Mouse (Mus musculus): ENCODE measurements around the gene Nfasc. TPM values are rescaled to one million over a fixed set of nuclear protein-coding genes. Genes with fewer than 3 reads are reported as not detected.

The Nfasc gene
- total RNA-seq, 2 experiments from 2014 or later = 0.43 to 0.46 TPM

DNA sequence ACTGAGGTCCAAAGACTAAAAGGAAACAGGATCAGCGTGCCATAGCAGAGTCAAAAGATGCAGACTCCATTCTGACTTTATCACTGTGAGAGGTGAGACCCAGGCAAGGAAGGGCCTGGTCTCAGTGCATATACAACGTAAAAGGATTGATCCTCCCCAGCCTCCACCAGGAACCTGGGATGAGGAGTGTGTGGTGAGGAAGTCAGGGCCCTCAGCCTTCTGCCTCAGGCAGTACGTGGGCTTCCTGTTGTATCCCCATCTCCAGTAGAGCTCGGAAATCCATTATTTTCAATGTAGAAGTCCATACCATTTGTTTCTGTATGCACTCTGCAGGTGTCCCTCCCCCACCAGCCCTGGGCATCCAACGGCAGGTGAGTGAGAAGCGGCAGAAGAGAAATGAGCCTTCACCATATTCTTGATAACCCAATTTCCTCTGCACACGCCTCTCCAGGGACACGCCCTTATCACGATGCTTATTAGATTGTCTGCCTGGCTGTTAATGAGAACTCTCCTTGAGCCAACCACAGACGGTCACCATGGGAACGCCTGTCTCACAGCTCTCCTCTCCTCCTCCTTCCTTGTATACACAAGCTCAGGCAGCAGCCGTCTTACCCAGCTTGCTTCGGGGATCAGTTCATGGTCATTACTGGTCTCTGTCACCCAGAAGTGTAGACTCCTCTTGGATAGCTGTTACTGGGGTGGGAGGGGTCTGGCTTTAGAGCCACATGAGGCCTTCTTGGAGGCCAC is 100.4 kb downstream of the Nfasc start:
- DNase-seq = no peak

DNA sequence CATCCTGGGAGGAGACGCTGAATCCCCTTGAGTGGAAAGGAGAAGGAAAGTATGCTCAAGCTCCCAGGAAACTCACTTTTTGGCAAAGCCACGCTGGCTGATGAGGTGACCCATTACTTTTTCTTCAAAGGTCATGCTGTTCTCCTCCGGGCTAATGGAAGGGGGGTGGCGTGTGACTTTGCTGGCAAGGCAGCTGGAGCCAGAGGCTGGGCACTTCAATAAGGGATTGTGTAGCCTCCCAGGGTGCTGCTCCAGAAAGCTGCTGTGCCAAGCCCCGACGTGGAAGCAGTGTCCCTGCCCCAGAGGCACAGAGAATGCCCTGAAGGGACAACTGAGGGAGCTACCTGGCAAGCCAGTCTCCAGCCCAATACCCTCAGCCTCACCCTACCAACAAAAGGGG is 101.3 kb downstream of the Nfasc start:
- DNase-seq = no peak

DNA sequence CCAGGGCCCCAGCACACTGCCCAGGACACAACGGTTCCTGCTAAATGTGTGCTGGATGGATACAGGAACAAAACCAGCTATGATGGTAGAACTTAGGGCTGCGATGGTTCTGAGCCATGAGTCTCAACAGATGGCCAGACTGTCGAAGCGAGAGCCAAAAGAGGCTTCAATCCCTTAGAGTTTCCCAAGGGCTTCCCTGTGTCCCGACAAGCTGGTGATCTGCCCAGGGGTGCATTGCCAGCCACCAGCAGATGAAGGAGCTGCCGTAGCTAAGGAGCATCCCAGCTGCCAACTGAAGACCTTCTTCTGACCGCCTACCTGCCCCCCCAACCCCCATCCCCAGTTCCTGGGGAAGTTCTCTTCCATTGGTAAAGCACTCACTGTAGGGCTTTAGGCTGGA is 104.3 kb downstream of the Nfasc start:
- no peak for DNase-seq

DNA sequence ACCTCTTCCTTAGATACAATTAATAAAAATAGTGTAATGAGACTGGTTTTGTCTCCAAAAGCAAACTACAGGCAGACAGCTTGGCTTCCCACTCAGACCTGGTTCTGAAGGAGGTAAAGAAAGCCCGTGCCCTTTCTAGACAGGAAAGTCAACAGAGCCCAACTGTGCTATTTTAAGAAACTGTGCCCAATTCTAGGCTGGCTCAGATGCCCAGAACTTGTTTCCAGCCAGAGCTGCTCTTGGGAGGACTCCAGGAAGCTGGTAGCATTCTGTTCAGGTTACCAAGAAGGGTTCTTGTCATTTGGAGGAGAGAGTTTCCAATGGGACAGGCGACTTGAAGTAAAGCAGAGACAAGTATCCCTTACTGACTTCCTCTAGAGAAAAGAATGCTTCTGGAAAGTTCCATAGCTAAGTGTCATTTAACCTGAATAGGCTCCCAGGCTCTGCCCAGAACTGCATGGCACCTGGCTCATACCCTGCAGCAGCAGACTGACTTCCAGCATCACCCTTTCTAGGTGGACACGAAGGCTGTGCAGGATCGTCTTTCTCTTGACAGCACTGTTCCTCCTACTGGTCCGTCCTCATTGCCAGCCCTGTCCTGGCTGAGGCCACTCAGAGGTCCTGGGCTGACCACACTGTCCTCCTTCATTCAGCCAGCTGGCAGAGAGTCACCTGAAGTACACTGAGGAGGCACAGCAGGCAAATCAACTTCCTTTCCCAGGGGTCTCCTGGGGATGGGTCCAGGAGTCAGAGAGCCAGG is 111.8 kb downstream of the Nfasc start:
- peak; percentile 68 for DNase-seq

DNA sequence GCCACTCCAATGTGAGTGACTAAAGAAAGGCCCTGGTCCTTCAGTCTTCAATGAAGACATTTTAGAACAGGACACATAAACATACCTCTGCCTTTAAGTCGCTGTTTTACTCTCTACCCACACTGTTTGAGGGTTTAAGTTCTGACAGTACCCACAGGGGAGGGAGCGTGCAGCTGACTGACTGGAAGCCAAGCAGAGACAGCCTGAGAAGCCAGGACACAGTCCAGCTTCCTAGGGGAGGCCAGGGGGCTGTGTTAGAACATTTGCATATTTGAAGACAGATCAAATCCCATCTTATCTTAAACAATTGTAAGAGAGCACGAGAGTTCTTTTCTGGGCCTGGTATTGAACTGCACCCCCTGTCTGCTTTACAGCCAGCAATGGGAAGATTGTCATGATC is 113.0 kb downstream of the Nfasc start:
- DNase-seq = no peak

DNA sequence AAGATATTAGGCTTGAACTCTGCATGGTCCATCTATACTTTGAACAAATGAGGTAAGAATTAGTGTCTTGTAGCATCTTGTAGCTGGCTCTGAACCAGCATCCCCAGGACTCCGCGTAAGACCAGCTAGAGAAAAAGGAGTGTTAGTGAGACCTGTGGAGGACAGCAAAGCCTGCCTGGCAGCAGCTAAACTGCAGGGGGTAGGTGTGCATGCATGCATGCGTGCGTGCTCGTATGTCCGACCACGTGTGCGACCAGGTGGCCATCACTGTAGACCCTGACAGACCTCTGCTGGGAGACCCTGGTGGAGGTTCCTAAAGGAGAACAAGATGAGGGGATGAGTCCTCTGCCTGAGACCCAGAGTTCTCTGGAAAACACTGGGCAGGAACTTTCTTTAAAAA is 113.4 kb downstream of the Nfasc start:
- no peak for DNase-seq

DNA sequence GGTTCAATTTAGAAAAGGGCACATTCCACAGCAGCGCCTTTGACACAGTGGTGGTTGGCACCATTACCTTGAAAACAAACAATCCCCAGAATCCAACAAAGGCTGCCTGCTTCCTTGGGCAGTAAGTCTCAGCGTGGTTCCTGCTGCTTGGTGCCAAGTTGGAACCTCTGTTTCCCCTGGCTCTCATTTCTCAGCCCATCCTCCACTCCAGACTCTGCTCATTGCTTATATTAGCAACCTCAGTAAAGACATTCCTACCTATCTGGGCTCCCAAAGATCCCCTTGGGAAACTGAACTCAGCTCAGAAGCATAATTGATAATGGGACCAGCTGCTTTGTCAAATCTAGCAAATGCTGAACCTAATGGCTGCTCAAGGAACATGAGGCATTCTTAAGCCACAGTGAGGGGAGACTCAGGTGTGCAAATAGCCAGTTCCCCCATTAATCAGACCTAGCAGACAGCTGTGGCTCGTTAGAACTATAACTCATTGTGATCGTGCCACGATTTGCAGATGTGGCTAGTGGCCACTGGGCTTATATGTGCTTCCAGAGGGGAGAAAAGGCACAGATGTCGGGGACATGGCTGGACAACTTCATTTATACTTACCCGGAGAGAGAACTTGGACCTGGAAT is 115.4 kb downstream of the Nfasc start:
- no peak for DNase-seq

DNA sequence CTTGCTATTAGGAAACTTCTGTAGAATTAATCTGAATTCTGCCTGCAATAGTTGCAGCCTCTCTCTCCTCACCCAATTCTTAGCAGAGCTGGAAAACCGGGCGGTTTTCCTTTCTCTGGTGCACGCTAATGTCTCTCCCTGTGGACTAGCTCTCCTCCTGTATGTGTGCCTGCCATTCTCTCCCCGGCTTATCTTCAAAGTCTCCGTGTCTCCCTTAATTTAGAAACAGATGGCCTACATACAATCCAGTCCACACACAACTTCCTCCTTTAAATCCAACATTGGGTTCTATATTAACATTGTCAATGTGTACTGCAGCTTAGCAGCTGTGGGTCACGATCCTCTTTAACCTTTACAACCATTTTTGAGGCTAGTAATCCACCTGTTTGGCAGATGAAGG is 116.6 kb downstream of the Nfasc start:
- DNase-seq = no peak

DNA sequence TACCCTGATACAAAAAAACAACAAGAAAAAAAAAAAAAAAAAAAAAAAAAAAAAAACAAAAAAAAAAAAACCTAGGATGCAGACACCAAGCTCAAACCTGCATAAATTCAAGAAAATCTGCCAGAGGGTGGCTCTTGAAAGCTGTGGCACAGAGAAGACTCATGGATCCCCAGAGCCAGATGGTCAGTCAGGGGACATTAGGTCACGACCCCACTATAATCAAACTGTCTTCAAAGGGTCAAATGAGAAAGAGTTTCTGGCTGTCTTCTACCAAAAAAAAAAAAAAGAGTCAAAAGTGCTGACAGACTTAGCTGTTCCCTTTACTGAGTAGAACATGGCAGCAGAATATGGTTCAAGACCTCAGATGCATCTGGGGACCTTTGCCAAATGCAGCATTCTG is 117.1 kb downstream of the Nfasc start:
- no peak for DNase-seq

DNA sequence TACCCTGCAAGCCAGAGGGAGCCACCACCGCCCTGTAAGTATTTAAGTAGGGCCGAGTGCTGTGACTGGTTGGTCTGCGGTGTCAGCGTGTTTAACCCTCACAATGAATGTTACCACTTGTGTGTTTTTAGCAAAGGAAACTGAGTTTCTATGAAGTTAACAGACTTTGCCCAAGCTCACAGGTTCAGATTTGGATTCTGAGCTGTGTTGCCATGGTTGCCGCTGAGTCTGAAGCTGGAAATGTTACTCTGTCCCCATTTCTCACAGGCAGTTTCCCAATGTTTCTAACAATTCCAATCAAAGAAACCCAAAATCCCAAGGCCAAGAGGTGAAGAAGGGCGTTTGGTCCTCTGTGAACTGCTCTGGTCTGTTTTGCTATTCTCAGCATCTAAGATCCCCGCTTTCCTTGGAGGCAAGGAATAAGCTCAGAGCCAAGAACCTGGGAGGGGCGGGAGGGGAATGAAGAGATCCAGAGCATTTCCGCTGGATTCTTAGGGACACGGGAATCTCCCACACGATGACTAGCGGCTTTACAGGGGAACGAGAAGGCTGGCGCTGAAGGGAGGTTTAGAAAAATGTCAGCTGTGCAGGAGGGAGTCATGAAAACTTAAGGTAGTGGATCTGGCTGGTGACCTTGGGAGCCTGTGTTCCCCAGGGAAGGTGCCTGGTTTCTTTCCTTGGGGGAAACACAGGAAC is 117.8 kb downstream of the Nfasc start:
- DNase-seq = no peak

DNA sequence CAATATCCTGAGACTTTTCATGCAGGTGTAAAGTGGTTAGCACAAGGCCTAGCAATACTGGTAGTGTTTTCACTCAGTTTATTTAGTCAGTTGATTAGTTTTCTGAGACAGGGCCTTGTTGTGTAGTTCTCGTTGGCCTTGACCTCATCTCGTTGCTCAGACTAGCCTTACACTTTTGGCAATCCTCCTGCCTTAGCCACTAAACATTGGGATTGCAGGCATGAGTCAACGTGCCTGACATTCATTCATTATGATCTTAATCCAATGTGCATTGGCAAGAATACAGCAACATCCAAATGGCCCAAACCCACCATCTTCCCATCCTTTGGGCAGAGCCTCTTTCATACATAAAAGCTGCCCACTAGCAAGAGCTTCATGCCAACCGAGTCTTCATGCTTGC is 129.5 kb downstream of the Nfasc start:
- no peak for DNase-seq

DNA sequence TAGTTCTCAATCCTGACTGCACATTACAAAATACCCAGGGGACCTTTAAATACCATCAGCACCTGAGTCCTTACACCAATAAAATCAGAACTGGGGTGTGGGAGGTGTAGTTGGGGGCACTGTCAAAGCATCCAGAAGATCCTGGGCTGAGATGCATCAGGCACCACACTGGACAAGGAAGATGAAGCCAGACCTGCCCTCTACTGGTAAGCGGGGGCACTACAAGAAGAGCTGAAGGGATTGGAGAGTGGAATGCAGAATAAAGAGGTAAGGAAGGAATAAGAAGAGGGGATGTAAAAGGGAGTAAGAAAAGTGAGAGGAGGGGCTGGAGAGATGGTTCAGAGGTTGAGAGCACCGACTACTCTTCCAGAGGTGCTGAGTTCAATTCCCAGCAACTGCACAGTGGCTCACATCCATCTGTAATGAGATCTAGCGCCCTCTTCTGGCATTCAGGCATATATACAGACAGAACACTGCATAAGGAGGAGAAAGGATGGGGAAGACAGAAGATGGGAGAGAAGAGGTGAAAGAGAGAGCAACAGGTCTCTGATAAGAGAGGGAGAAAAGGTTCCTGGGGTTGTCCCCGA is 132.5 kb downstream of the Nfasc start:
- no peak for DNase-seq

DNA sequence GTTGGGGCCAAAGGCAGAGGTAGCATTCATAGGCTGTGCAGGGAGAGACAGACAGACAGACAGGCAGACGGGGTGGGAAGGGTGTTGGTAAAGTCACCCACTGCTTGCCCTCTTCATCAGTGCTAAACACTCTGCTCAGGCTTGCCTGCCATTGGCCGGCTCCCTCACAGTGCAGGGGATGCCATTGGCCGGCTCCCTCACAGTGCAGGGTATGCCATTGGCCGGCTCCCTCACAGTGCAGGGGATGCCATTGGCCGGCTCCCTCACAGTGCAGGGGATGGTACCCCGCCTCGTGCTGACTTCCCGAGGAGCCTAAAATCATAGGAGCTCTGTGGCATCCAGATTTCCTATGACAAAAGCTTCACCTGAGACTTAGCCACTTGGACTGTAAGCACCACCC is 139.4 kb downstream of the Nfasc start:
- DNase-seq = no peak

DNA sequence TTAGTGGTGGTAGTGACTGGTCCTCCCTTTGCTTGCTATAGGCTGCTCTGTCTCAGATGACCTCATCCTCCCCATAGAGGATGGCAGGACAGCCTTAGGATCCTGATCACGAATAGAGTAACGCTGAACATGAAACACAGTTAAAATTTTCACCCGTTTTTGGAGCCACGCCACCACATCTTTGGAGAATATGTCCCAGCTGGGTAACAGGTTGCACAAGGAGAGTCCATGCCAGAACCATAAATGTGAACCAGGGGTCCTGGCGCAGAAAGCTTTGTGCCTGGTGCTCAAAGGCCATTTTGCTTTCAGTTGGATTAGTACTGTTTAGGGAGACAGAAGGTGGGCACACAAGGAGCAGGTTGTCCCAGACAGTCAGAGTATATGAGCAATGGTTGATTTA is 143.6 kb downstream of the Nfasc start:
- DNase-seq = no peak

DNA sequence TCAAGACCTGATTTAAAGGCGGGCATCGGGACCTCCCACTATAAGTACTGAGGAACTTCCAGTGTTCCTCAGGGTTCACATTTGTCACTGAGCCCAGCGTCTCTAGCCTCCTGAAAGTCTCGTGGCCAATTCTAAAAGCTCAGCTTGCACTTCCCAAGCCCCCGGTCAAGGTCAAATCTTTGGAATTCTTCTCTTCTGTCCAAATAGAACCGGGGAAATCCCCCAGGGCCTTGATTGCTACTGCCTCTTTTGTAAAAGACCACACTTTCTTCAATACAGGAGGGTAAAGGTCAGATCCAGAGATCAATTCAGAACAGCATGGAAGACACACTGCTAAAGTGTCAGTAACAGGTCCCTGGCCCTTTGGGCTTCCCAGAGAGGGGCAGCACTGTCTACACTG is 145.9 kb downstream of the Nfasc start:
- DNase-seq = no peak

DNA sequence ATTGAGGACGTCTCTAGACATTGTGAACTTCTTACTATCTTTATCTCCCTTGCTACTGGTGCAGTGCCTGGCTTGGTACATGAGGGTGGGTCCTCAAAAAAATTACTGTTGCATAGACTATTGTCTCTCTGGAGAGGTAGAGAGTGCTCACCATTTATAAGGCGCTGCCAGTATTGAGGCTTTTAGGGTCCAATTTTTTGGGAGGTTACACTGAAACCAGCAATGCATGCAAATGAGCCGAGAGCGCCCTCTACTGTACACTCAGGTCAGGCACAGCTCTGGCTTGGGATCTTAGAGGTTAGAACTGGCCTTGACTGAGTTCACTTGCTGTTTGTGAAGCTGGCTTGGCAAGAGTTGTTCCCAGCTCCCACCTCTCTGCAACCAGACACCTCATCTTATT is 147.0 kb downstream of the Nfasc start:
- peak; percentile 19 for DNase-seq

DNA sequence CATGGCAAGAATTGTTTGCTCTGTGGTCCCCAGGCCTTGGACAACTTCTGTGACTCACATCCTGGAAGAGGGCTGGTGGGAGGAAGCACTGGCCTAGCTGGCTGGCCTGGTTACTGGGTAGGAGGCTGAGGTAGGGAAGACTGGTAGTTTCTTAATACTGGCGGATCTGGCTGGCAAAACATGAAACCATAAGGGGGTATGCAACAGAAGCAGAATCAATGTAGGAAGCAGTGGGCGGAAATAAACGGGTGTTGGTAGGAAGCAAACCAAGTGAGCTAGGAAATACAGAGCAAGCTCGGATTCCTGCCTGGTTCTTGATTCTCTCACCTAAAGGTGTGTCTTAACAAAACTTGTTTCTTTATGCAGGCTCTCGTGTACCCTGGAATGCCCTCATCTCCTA is 149.5 kb downstream of the Nfasc start:
- DNase-seq = no peak

DNA sequence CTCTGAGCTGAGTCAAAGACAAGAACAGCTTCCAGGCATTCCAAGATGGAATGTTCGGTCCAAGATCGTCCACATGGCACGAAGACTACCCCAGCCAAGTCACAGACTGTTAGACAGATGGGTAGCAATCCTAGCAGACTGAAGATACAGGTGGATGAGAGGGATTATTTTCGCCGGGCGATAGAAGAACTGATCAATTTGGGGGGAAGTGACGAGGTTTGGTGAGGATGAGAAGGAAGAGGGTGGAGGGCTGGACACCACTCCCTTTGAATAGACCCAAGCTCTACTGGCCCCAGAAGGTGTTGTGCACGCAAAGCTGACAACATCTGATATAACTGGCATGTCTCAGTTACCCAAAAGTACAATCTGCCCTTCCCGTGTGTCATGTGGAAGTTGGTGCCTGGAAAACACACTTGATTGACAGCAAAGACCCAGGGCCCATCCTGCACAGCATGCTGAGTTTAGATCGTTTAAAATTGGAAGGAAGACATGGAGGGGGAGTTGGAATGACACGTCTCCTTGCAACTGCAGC is 150.1 kb downstream of the Nfasc start:
- no peak for DNase-seq

DNA sequence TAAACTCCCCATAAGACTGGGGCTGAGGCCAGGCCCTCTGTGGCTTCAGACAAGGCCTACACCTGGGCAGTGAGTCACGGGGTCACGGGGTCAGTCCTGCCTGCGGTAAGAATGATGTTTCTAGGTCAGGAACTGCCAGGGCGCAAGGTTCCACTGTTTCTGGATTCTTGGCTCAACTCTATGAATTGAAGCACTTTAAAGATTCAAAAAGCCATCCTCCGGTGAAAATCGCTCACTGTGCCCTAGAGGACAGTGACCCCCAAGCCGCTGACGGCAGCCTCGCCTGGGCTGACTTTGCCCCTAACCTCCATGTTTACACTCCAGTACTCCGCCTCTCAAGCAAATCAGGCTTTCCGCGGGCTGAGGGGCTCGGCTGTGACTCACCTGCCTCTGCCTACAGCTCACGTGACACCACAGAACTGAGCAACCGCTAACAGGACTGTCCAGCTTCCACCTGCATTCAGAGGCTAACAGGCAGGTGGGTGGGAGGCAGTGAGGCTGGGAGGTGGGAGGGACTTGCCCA is 154.9 kb downstream of the Nfasc start:
- no peak for DNase-seq

DNA sequence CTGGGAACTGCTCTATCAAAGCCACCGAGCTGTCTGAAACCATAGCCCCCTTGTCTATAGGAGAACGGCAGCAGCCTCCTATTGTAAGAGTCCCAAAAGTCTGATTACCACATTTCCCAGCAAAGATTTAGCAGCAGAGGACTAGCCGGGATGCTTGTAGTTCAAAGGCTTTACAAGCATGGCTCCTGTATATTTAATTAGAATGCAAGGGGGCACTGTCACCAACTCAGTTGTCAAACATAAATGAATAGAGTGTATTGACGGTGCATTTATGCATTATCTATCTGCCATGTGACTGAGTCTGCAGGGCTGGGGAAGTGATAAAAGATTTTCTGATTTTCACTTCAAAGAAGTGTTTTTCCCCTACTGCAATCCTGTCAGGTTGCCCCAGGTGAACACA is 156.2 kb downstream of the Nfasc start:
- DNase-seq = no peak

DNA sequence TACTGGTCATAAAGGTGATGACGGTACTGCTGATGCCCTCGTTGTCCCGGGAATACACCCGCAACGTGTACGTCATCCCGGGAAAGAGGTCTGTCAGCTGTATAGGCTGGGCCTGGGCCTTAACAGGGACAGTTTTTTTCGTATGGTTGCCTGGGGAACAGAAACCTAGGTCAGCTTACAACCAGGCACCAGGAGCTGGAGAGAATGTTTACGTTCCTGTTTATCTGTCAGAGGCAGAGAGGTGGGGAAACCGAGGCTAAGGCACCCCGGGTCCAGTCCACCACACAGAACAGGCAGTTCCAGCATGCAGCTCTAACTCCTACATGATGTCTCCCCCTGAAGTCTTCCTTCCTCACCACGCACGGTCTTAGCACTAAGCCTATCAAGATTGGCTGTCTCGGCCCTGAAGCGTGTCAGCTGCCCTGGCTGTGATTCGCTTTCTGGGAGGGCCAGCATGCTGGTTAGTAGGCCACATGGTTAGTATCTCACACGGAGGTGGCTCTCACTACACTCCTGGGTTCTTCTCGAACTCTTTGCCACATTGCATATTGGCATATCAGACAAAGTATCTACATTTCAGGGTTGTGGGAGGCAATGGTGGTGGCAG is 158.5 kb downstream of the Nfasc start:
- DNase-seq = no peak

Data from gastrocnemius, postnatal 25 days (tissue).